Mouse (Mus musculus): ENCODE measurements at regions not wholly inside any gene's neighbourhood (a gene's known extent, or its start where the extent isn't known, plus 50 kb on each side); places are given as distances from the start of the nearest gene placed in this dataset.
"Not testable (repeated sequence)": the region's sequence is repeated elsewhere in the genome, so short reads cannot be mapped to it uniquely, and the experiment has no call there.

- H3K4me3 ChIP-seq: no peak overlapping the region
- no peak for TF ChIP-seq CTCF (IDR thresholded peaks at IDR 0.05)
- DNase-seq: no peak
- no peak overlapping the region for H3K27ac ChIP-seq
- intact Hi-C loops (cut with DNase I): no loop called here
These were observed 54.4 kb upstream of the Lrpprc start for GRCm38 (mm10) chr17:84844950-84845349.

- Histone ChIP-seq H3K27ac (no peak overlapping the region), H3K4me3 (no peak overlapping the region)
- DNase-seq: no peak
- intact Hi-C loops (cut with DNase I): no loop called here
- TF ChIP-seq CTCF (IDR thresholded peaks at IDR 0.05): no peak
These were observed 55.6 kb upstream of the Lrpprc start for GRCm38 (mm10) chr17:84846141-84846540.

- TF ChIP-seq CTCF (IDR thresholded peaks at IDR 0.05): no peak
- intact Hi-C loops (cut with DNase I): no loop called here
- no peak for DNase-seq
- H3K27ac ChIP-seq: no peak overlapping the region
- no peak overlapping the region for H3K4me3 ChIP-seq
These were observed 57.9 kb upstream of the Lrpprc start for GRCm38 (mm10) chr17:84848385-84849030.

- no peak for DNase-seq
- no peak overlapping the region for H3K4me3 ChIP-seq
- H3K27ac ChIP-seq: no peak overlapping the region
- TF ChIP-seq CTCF (IDR thresholded peaks at IDR 0.05): no peak
- intact Hi-C loops (cut with DNase I): no loop called here
These were observed 58.4 kb upstream of the Lrpprc start for GRCm38 (mm10) chr17:84849031-84849405.

GRCm38 (mm10) chr17:84850464-84850863 is 59.9 kb upstream of the Lrpprc start:
- TF ChIP-seq CTCF (IDR thresholded peaks at IDR 0.05): no peak
- H3K27ac ChIP-seq: no peak overlapping the region
- intact Hi-C loops (cut with DNase I): no loop called here
- H3K4me3 ChIP-seq: no peak overlapping the region
- DNase-seq: no peak

- intact Hi-C loops (cut with DNase I): no loop called here
- DNase-seq: no peak
- no peak overlapping the region for H3K4me3 ChIP-seq
- no peak for TF ChIP-seq CTCF (IDR thresholded peaks at IDR 0.05)
- no peak overlapping the region for H3K27ac ChIP-seq
These were observed 60.3 kb upstream of the Lrpprc start for GRCm38 (mm10) chr17:84850893-84851292.

- no peak for TF ChIP-seq CTCF (IDR thresholded peaks at IDR 0.05)
- H3K27ac ChIP-seq: no peak overlapping the region
- intact Hi-C loops (cut with DNase I): no loop called here
- H3K4me3 ChIP-seq: no peak overlapping the region
- DNase-seq: no peak
These were observed 66.4 kb upstream of the Lrpprc start for GRCm38 (mm10) chr17:84856971-84857370.

GRCm38 (mm10) chr17:84858830-84859229 is 68.2 kb upstream of the Lrpprc start:
- no peak for TF ChIP-seq CTCF (IDR thresholded peaks at IDR 0.05)

GRCm38 (mm10) chr17:84859916-84860315 is 69.3 kb upstream of the Lrpprc start:
- no peak overlapping the region for H3K4me3 ChIP-seq
- DNase-seq: no peak
- TF ChIP-seq CTCF (IDR thresholded peaks at IDR 0.05): no peak
- intact Hi-C loops (cut with DNase I): no loop called here
- no peak overlapping the region for H3K27ac ChIP-seq

More at GRCm38 (mm10) chr17:84858830-84859229, 68.2 kb upstream of the Lrpprc start:
- H3K4me3 ChIP-seq: no peak overlapping the region
- intact Hi-C loops (cut with DNase I): no loop called here
- no peak overlapping the region for H3K27ac ChIP-seq
- DNase-seq: no peak

- DNase-seq: no peak
- H3K4me3 ChIP-seq: no peak overlapping the region
- no peak overlapping the region for H3K27ac ChIP-seq
- intact Hi-C loops (cut with DNase I): no loop called here
- no peak for TF ChIP-seq CTCF (IDR thresholded peaks at IDR 0.05)
These were observed 70.2 kb upstream of the Lrpprc start for GRCm38 (mm10) chr17:84860835-84861234.

- intact Hi-C loops (cut with DNase I); DNase-seq; H3K4me3 ChIP-seq; H3K27ac ChIP-seq: not testable (repeated sequence)
These were observed 73.6 kb upstream of the Lrpprc start for GRCm38 (mm10) chr17:84864231-84864630.

GRCm38 (mm10) chr17:84865158-84865557 is 74.6 kb upstream of the Lrpprc start:
- peak; percentile 70 for DNase-seq
- H3K27ac ChIP-seq: peak overlapping the region; percentile 82
- no peak overlapping the region for H3K4me3 ChIP-seq
- intact Hi-C loops (cut with DNase I): no loop called here
- no peak for TF ChIP-seq CTCF (IDR thresholded peaks at IDR 0.05)

GRCm38 (mm10) chr17:84865566-84865965 is 75.0 kb upstream of the Lrpprc start:
- H3K27ac ChIP-seq: peak overlapping the region; percentile 82
- DNase-seq: no peak
- no peak for TF ChIP-seq CTCF (IDR thresholded peaks at IDR 0.05)
- H3K4me3 ChIP-seq: no peak overlapping the region
- intact Hi-C loops (cut with DNase I): no loop called here

GRCm38 (mm10) chr17:84869074-84869722 is 78.6 kb upstream of the Lrpprc start:
- Histone ChIP-seq H3K27ac (no peak overlapping the region), H3K4me3 (no peak overlapping the region)
- no peak for DNase-seq
- TF ChIP-seq CTCF (IDR thresholded peaks at IDR 0.05): no peak
- intact Hi-C loops (cut with DNase I): no loop called here
